Mouse (Mus musculus) limb, embryonic 15.5 days (tissue): ENCODE results near the gene Kdm4b. TPM values are rescaled to one million over a fixed set of nuclear protein-coding genes. Genes with fewer than 3 reads are reported as not detected.
A peak's percentile ranks its signal among the peaks of the same experiment; 100 is the strongest.

Experiments used
- ATAC-seq: fragments of 200-750 bp; cut with Nextera tagmentation; 2 replicates; pipeline ENCODE4 v1.8.0; 2017; ENCODE audit warnings: low read depth, moderate TSS enrichment; ENCODE audit not compliant: insufficient number of reproducible peaks, low FRiP score, low TSS enrichment
- H3K27ac ChIP-seq: fragments of 300-500 bp; sonication (generic); 2 replicates; pipeline ENCODE4 v1.5.1; 2015; ENCODE audit warnings: moderate library complexity, mild to moderate bottlenecking, inconsistent platforms
- H3K27me3 ChIP-seq: fragments of 300-500 bp; sonication (generic); 2 replicates; pipeline ENCODE4 v1.6.1; 2015; ENCODE audit warnings: inconsistent platforms
- H3K36me3 ChIP-seq: fragments of 300-500 bp; sonication (generic); 2 replicates; pipeline ENCODE4 v1.6.1; 2015; ENCODE audit warnings: inconsistent platforms
- H3K4me1 ChIP-seq: fragments of 300-500 bp; sonication (generic); 2 replicates; pipeline ENCODE4 v1.6.1; 2015; ENCODE audit warnings: inconsistent platforms
- H3K4me2 ChIP-seq: fragments of 300-500 bp; sonication (generic); 2 replicates; pipeline ENCODE4 v1.6.1; 2015; ENCODE audit warnings: mild to moderate bottlenecking, inconsistent platforms
- H3K4me3 ChIP-seq: fragments of 300-500 bp; sonication (generic); 2 replicates; pipeline ENCODE4 v1.5.1; 2015; ENCODE audit warnings: mild to moderate bottlenecking, inconsistent platforms
- H3K9ac ChIP-seq: fragments of 300-500 bp; sonication (generic); 2 replicates; pipeline ENCODE4 v1.6.1; 2015; ENCODE audit warnings: inconsistent platforms
- H3K9me3 ChIP-seq: fragments of 300-500 bp; sonication (generic); 2 replicates; pipeline ENCODE4 v1.6.1; 2016; ENCODE audit warnings: inconsistent platforms
- WGBS: fragments of 180-500 bp; shearing (Covaris S2); methylation state at CpG from one replicate; pipeline ENCODE4 v1.1.7; 2015; 5-methylcytosine and 5-hydroxymethylcytosine counted together
- polyA plus RNA-seq: library from polyadenylated mRNA; unstranded; fragments of >200 nt; fragmentation: Nextera tagmentation; extraction: Ambion mirVana; gene quantifications from 2 replicates; pipeline ENCODE4 v1.2.1, GENCODE M21; 2015

The Kdm4b gene
- polyA plus RNA-seq, 1 experiment from 2014 or later: 37.3 TPM

DNA sequence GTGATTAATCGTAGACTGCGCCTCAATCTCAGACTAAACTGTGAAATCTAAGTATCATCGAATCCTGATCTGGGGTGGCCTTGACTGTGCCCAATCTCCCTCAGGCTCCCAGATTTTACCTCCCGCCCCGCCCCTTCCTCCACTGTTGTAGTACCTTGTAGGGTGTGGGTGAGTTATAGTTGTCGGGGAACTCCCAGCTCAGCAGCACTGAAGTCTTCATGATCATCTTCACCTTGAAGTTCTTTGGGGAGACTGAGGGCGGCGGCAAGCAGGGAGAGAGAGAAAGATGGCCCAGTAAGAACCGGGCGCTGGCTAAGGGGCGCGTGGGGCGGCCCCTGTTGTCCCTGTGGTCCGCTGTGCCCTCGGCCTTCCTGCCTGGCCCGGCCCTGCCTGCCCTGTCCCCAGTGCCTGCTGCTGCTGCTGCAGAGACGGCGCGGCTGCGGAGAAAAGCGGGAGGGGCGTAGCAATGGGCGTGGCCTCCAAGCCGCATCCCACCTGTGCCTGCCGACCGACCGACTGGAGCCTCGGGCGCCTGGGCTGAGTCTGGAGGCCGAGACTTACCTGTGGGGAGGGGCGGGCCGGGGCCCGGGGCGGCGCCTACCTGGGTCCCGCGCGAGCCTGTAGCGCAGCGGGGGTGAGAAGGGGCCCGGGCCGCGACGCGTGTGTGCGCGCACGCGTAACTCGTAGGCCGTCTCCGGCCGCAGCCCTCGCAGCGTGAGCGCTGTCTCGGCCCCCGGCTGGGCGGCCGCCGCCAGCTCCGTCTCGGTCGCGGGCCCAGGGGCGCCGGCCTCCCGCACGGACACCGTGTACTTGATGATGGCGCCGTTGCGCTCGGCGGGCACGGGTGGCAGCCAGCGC, 99.1 kb downstream of the Kdm4b start:
- peak overlapping the region; percentile 82 for H3K4me2 ChIP-seq
- H3K27ac ChIP-seq: peak overlapping the region; percentile 83
- H3K4me1 ChIP-seq: peaks cover 23% of the 10 kb centered on the region
- ATAC-seq: peak; percentile 53
- H3K9ac ChIP-seq: peak overlapping the region; percentile 37
- 15% methylated on average over 57 of the region's 77 CpGs for WGBS
- H3K27me3 ChIP-seq: no peaks in the 10 kb centered on the region
- peaks cover 74% of the 10 kb centered on the region for H3K36me3 ChIP-seq
- no peaks in the 10 kb centered on the region for H3K9me3 ChIP-seq
- peak overlapping the region; percentile 54 for H3K4me3 ChIP-seq

DNA sequence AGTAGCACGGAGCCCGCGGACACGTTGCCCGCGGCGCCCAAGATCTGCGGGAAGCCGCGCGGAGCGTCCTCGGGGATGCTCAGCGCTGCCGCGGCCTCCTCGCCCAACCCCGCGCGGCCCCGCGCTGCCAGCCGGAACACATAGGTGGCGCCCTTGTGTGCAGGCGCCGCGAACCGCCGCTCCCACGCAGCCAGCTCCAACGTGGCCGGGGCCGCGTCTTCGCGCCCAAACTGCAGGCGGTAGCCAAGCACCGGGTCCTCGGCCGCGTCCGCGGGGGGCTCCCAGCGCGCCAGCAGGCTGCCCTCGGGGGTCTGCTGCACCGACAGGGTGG, 99.7 kb downstream of the Kdm4b start:
- peaks cover 23% of the 10 kb centered on the region for H3K4me1 ChIP-seq
- ATAC-seq: peak; percentile 69
- peak overlapping the region; percentile 82 for H3K4me2 ChIP-seq
- H3K9me3 ChIP-seq: no peaks in the 10 kb centered on the region
- H3K36me3 ChIP-seq: peaks cover 68% of the 10 kb centered on the region
- H3K27me3 ChIP-seq: no peaks in the 10 kb centered on the region
- H3K9ac ChIP-seq: peak overlapping the region; percentile 37
- peak overlapping the region; percentile 83 for H3K27ac ChIP-seq
- H3K4me3 ChIP-seq: peak overlapping the region; percentile 54
- WGBS: under 1% methylated on average over 45 of the region's 47 CpGs

DNA sequence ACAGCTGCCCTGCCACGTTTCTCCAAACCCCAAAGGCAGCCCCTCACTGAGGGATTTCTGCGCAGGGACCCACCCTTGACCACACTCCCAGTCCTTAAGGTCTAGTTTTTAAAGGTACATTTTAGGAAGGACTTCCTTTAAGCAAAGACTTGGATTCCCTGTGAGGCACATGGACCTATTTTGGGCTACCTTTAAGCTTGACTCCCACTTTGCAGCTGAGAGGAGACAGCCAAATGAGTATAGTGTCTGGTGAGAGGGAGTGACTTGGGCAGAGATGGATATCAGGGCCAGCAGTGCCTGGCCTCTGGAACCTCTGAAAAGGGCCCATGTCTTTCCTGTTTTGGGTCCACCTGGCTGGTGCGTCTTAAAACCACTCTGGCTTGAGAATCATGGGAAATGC, 100.1 kb downstream of the Kdm4b start:
- ATAC-seq: no peak
- 31% methylated on average over 3 of the region's 3 CpGs for WGBS
- peak overlapping the region; percentile 82 for H3K4me2 ChIP-seq
- H3K9me3 ChIP-seq: no peaks in the 10 kb centered on the region
- H3K4me3 ChIP-seq: peak overlapping the region; percentile 54
- H3K4me1 ChIP-seq: peaks cover 23% of the 10 kb centered on the region
- no peaks in the 10 kb centered on the region for H3K27me3 ChIP-seq
- peaks cover 67% of the 10 kb centered on the region for H3K36me3 ChIP-seq
- peak overlapping the region; percentile 83 for H3K27ac ChIP-seq
- peak overlapping the region; percentile 37 for H3K9ac ChIP-seq

DNA sequence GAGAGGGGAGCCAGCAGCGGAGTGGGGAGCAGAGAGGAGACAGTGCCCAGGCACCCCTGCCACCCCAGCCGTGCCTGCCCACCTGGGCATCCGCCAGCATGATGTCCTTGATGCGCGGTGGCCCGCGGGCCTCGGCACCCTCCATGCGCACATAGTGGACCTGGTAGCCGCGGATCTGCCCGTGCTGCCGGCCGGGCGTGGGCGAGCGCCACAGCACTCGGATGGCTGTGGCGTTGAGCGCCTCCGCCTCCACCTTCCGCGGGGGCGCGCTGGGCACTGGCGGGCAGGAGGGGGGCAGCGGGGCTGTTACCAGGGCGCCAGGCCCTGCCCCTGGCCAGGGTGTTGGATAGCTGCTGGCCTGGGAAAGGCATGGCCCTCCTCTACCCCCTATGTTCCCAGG, 102.0 kb downstream of the Kdm4b start:
- peaks cover 65% of the 10 kb centered on the region for H3K36me3 ChIP-seq
- H3K4me3 ChIP-seq: no peak overlapping the region
- H3K9me3 ChIP-seq: no peaks in the 10 kb centered on the region
- no peak overlapping the region for H3K4me2 ChIP-seq
- H3K4me1 ChIP-seq: peaks cover 23% of the 10 kb centered on the region
- no peak overlapping the region for H3K9ac ChIP-seq
- no peak overlapping the region for H3K27ac ChIP-seq
- 79% methylated on average over 28 of the region's 28 CpGs for WGBS
- ATAC-seq: no peak
- H3K27me3 ChIP-seq: no peaks in the 10 kb centered on the region

DNA sequence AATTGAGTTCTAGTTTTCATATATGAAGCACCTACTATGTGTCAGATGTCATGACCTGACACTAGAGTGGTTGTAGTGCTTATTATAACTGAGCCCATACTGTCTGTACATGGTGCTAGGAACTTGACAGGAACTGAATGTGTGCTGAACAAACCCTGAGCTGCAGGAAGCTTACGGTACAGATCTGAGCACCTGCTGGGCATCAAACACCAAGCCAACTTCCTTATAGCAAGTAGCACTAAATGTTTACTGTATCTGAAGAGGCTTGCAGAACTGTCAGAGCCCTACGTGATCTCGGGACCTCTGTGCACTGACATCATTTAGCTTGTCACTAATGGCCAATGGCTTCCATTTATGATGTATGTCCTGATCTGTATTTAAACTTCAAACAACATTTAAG, 105.7 kb downstream of the Kdm4b start:
- no peak for ATAC-seq
- peaks cover 2% of the 10 kb centered on the region; the same call in 1 of the 2 replicates for H3K4me1 ChIP-seq
- H3K27me3 ChIP-seq: no peaks in the 10 kb centered on the region
- WGBS: 90% methylated on average over 3 of the region's 3 CpGs
- no peak overlapping the region for H3K4me2 ChIP-seq
- no peak overlapping the region for H3K4me3 ChIP-seq
- peaks cover 80% of the 10 kb centered on the region for H3K36me3 ChIP-seq
- H3K9ac ChIP-seq: no peak overlapping the region
- H3K9me3 ChIP-seq: no peaks in the 10 kb centered on the region
- H3K27ac ChIP-seq: no peak overlapping the region

DNA sequence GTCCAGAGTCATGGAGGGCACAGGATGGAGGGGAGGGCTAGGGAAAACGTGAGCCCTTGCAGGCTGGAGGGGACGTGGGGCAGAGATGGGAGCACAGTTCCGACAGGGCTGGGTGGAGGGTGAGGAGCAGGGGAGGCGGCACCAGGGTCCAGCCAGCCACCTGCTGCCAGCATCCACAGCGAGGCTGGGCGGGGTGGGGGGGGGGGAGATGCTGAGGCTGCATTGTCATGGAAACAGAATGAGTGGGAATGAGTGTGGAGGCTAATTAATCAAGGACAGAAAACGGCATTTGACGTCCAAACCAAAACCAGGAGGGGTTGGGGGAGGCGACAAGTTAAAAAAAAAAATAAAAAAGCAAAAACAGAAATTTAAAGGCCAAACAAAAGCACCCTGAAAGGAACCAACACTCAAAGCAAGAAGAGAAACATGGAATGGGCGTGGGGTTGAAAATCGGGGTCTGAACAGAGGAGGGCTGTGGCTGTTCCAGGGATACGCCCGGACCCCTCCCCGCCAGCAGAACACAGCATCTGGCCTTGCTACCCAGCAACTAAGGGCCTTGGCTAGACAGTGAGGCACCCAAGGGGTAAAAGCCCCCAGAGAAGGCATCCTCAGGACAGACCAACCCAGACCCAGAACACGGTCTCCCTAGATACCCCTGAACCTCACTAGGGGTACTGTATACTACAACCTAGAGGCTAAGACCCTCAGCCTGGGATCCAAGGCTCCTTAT, 114.0 kb downstream of the Kdm4b start:
- Histone ChIP-seq H3K4me2 (no peak overlapping the region), H3K27ac (no peak overlapping the region), H3K9me3 (no peaks in the 10 kb centered on the region), H3K4me1 (no peaks in the 10 kb centered on the region; the same call in 1 of the 2 replicates), H3K27me3 (no peaks in the 10 kb centered on the region), H3K9ac (no peak overlapping the region), H3K36me3 (peaks cover 72% of the 10 kb centered on the region), H3K4me3 (no peak overlapping the region)
- ATAC-seq: no peak
- 77% methylated on average over 15 of the region's 15 CpGs for WGBS

DNA sequence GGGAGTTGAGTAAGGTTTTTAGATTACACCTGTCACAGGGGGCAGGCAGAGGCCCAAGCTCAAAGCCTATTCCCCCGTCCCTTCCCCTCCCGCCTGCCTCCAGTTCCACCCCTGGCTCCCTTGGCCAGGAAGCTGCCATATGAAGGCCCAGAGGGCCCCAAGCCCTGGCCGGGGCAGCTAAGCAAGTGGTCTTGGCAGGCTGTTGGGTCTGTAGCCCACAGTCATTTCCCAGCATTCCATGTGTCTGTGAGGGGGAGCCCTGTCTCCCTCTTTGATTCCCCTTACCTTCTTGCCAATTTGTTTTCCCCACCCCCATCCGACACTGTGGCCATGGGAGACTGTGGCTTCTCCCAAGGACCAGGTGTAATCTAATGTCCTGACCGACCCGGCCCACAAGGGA, 116.5 kb downstream of the Kdm4b start:
- H3K4me3 ChIP-seq: no peak overlapping the region
- peaks cover 64% of the 10 kb centered on the region for H3K36me3 ChIP-seq
- H3K9ac ChIP-seq: no peak overlapping the region
- no peaks in the 10 kb centered on the region for H3K9me3 ChIP-seq
- no peak for ATAC-seq
- no peak overlapping the region for H3K27ac ChIP-seq
- H3K27me3 ChIP-seq: no peaks in the 10 kb centered on the region
- WGBS: 73% methylated on average over 6 of the region's 6 CpGs
- H3K4me2 ChIP-seq: no peak overlapping the region
- no peaks in the 10 kb centered on the region; the same call in 1 of the 2 replicates for H3K4me1 ChIP-seq

DNA sequence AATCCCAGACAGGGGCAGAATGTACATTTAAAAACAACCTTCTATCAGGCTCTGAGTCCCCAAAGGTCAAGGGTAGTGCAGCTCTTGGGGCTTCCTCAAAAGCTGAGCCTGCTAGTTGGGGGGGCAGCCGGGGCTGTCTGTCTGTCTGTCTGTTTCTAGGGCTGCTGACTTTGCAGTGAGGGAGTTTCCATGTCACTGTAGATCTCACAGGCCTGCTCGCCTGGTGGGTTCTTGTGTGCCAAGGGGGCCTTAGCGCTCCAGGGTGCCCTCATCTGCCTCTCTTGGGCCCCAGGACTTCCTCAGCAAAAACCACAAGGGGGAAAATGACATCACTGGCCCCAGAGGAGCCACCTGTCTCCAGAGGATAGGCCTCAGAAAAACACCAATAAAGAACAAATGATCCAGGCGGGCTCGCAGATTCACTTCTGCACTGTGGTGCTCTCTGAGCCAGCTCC, 117.5 kb downstream of the Kdm4b start:
- no peak for ATAC-seq
- H3K4me3 ChIP-seq: no peak overlapping the region
- no peaks in the 10 kb centered on the region; the same call in 1 of the 2 replicates for H3K4me1 ChIP-seq
- 79% methylated on average over 5 of the region's 5 CpGs for WGBS
- H3K9ac ChIP-seq: no peak overlapping the region
- H3K36me3 ChIP-seq: peaks cover 64% of the 10 kb centered on the region
- no peak overlapping the region for H3K4me2 ChIP-seq
- no peaks in the 10 kb centered on the region for H3K9me3 ChIP-seq
- H3K27me3 ChIP-seq: no peaks in the 10 kb centered on the region
- H3K27ac ChIP-seq: no peak overlapping the region

DNA sequence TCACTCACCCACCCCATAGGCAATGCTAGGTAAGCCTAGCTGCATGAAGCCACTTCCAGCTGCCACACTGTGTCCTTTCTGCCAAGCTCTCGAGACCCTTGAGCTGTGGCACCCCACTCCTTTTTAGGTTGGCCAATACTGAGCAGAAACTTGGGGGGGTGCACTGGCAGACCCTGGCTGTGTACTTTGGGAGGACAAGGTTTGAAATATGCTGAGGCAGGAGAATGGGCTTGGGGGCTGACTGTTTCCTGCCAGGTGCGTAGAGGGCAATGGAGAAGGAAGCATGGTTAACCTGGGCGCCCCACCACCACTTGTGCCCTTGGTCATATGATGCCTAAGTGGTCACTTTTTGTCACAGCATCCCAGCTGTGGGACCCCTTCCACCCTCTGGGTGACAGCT, 118.9 kb downstream of the Kdm4b start:
- Histone ChIP-seq H3K4me1 (no peaks in the 10 kb centered on the region; the same call in 1 of the 2 replicates), H3K9me3 (no peaks in the 10 kb centered on the region), H3K27ac (no peak overlapping the region), H3K9ac (no peak overlapping the region), H3K4me2 (no peak overlapping the region), H3K27me3 (no peaks in the 10 kb centered on the region), H3K36me3 (peaks cover 73% of the 10 kb centered on the region), H3K4me3 (no peak overlapping the region)
- 89% methylated on average over 3 of the region's 3 CpGs for WGBS
- no peak for ATAC-seq

DNA sequence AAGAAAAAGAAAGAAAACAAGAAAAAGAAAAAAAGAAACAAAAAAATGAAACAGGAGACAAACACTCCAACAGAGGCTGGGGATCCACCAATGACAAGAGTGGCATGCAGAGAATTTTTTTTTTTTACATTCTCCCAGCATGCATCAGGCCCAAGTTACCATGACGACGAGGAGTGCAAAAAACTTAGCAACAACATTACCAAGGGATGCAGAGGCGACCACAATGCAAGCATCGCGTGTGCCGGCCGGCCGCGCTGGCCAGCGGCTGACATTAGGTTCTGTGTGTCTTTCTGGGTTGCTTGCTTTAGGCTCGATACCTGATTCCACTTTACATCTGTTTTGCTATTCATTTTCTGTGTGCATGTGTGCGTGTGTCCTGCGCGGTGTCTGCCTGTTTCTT, 119.5 kb downstream of the Kdm4b start:
- H3K4me2 ChIP-seq: no peak overlapping the region
- no peak overlapping the region for H3K4me3 ChIP-seq
- 77% methylated on average over 14 of the region's 14 CpGs for WGBS
- no peak for ATAC-seq
- H3K9ac ChIP-seq: no peak overlapping the region
- H3K36me3 ChIP-seq: peaks cover 74% of the 10 kb centered on the region
- H3K9me3 ChIP-seq: no peaks in the 10 kb centered on the region
- H3K27me3 ChIP-seq: no peaks in the 10 kb centered on the region
- H3K4me1 ChIP-seq: no peaks in the 10 kb centered on the region; the same call in 1 of the 2 replicates
- H3K27ac ChIP-seq: no peak overlapping the region

DNA sequence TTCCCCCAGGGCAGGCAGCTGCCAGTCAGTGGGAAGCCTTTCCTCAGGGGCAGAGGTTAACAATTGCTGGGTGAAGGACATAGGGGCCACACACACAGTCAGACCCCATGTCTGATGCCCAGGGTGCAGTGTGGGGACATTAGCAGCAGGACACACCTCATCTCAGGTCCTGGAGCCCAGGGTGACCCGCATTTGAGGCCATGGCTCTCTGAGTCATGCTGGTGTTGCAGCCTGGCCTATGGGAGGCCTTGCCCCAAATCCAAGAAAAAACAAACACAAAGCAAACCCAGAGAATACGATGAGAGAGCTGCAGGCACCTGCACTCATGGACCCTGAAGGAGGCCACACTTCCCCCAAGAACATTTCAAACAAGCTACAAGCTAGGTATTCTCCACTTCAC, 121.9 kb downstream of the Kdm4b start:
- 80% methylated on average over 2 of the region's 2 CpGs for WGBS
- H3K27ac ChIP-seq: no peak overlapping the region

More for the DNA sequence above, 121.9 kb downstream of the Kdm4b start:
- Histone ChIP-seq H3K36me3 (peaks cover 84% of the 10 kb centered on the region), H3K4me1 (no peaks in the 10 kb centered on the region; the same call in 1 of the 2 replicates), H3K9ac (no peak overlapping the region), H3K9me3 (no peaks in the 10 kb centered on the region), H3K4me2 (no peak overlapping the region), H3K27me3 (no peaks in the 10 kb centered on the region), H3K4me3 (no peak overlapping the region)
- no peak for ATAC-seq
